24 mouse cellular contexts compared by ENCODE assay signal in genomic region chr11:68101598-68101997, GRCm38 (mm10).
"Had no signal": no experiment of that assay in that cellular context is flagged by ENCODE, and none has a peak within 500 bp of the region (broad histone marks: within the 10 kb centered on the region; RNA-seq: fewer than 3 reads in every experiment).

No protein-coding gene starts in this region.

- H3K36me3 ChIP-seq: limb, embryonic 10.5 days; limb, embryonic 13.5 days; liver, embryonic 12.5 days; liver, embryonic 15.5 days; lung, embryonic 15.5 days had no signal

- H3K4me1 ChIP-seq: limb, embryonic 10.5 days; limb, embryonic 13.5 days; liver, embryonic 12.5 days; liver, embryonic 15.5 days; lung, embryonic 15.5 days; megakaryocyte, embryonic 14.5 days had no signal

- H3K9ac ChIP-seq: limb, embryonic 13.5 days; liver, embryonic 12.5 days; liver, embryonic 15.5 days; lung, embryonic 15.5 days had no signal

- H3K27me3 ChIP-seq: limb, embryonic 13.5 days; liver, embryonic 12.5 days; liver, embryonic 15.5 days; lung, embryonic 15.5 days; megakaryocyte, embryonic 14.5 days had no signal

- DNase-seq: kidney, adult 18-20 months; kidney, adult 9 months; kidney, postnatal 14 days; kidney, postnatal 4 days; layer of hippocampus, adult 9-11 months; liver; lung, adult 18-20 months; lung, postnatal 10 days; lung, postnatal 36 days; midbrain, embryonic 14.5 days; retina, postnatal 1 day; right cerebral cortex, postnatal 25 days; thymus, adult 2 months; thymus, postnatal 14 days; thymus, postnatal 4 days had no signal

- H3K27ac ChIP-seq: layer of hippocampus, adult 2 months; limb, embryonic 10.5 days; limb, embryonic 13.5 days; liver, embryonic 12.5 days; liver, embryonic 15.5 days; lung, embryonic 15.5 days; stomach, postnatal 0 days had no signal

- H3K9me3 ChIP-seq: limb, embryonic 10.5 days; limb, embryonic 13.5 days; liver, embryonic 12.5 days; liver, embryonic 15.5 days; lung, embryonic 15.5 days; megakaryocyte, embryonic 14.5 days had no signal

- H3K4me2 ChIP-seq: limb, embryonic 13.5 days; liver, embryonic 12.5 days; liver, embryonic 15.5 days; lung, embryonic 15.5 days; midbrain, embryonic 11.5 days had no signal

- ATAC-seq: liver, embryonic 12.5 days had no signal

- H3K4me3 ChIP-seq: layer of hippocampus, adult 2 months; limb, embryonic 10.5 days; limb, embryonic 13.5 days; liver, embryonic 12.5 days; liver, embryonic 15.5 days; lung, embryonic 15.5 days; megakaryocyte, embryonic 14.5 days had no signal
